Mouse (Mus musculus) midbrain, embryonic 10.5 days (tissue): Measurements from ENCODE around the gene Rassf3. TPM values are rescaled to one million over a fixed set of nuclear protein-coding genes. Genes with fewer than 3 reads are reported as not detected.

ENCODE experiments used
- DNase-seq: peaks from one replicate; pipeline ENCODE4 v3.0.0-alpha.2; 2017; ENCODE audit warnings: low spot score
- H3K27ac ChIP-seq: fragments of 300-500 bp; sonication (generic); replicated peaks from 2 replicates; pipeline ENCODE4 v1.5.1; 2016; ENCODE audit warnings: mild to moderate bottlenecking
- H3K27me3 ChIP-seq: fragments of 300-500 bp; sonication (generic); 2 replicates; pipeline ENCODE4 v1.6.1; 2016; ENCODE audit warnings: low read depth, mild to moderate bottlenecking; ENCODE audit not compliant: poor library complexity, severe bottlenecking
- H3K36me3 ChIP-seq: fragments of 300-500 bp; sonication (generic); 2 replicates; pipeline ENCODE4 v1.6.1; 2016; ENCODE audit warnings: mild to moderate bottlenecking, moderate library complexity
- H3K4me1 ChIP-seq: fragments of 300-500 bp; sonication (generic); 2 replicates; pipeline ENCODE4 v1.6.1; 2016
- H3K4me3 ChIP-seq: fragments of 300-500 bp; sonication (generic); 2 replicates; pipeline ENCODE4 v1.5.1; 2016; ENCODE audit warnings: mild to moderate bottlenecking, moderate library complexity
- H3K9me3 ChIP-seq: fragments of 300-500 bp; sonication (generic); replicated peaks from 2 replicates; pipeline ENCODE4 v1.6.1; 2016; ENCODE audit warnings: mild to moderate bottlenecking
- WGBS: fragments of 180-500 bp; shearing (Covaris S2); methylation state at CpG from one replicate; pipeline ENCODE4 v1.1.7; 2016; 5-methylcytosine and 5-hydroxymethylcytosine counted together
- polyA plus RNA-seq: library from polyadenylated mRNA; unstranded; fragments of >200 nt; fragmentation: Nextera tagmentation; extraction: Ambion mirVana; gene quantifications from 2 replicates; pipeline ENCODE4 v1.2.1, GENCODE M21; 2016

Rassf3 gene
- polyA plus RNA-seq, 1 experiment from 2014 or later: 7.8 TPM

DNA sequence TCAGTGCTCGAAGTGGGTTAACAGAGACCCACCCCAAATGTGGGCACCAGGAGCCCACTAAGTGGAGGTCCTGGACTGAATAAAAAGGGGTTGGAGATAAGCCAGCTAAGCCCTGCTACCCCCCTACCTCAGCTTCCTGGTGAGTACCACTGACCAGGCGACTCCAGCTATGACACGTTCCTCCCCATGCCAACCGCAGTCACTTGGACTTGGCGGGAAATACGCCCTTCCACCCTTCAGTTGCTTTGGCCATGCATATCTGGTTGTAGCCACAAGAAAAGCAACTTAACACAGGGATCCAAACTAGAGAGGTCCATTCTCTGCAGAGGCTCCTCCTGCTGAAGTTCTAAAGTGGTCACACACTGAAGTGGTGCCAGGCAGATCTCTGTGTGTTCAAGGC, 53.9 kb downstream of the Rassf3 start:
- Histone ChIP-seq H3K27ac (no peak overlapping the region; the same call in 1 of the 2 replicates), H3K27me3 (no peaks in the 10 kb centered on the region), H3K4me1 (peaks cover 65% of the 10 kb centered on the region), H3K4me3 (no peak overlapping the region), H3K36me3 (no peaks in the 10 kb centered on the region), H3K9me3 (no peaks in the 10 kb centered on the region)
- DNase-seq: no peak
- 92% methylated on average over 6 of the region's 6 CpGs for WGBS

GRCm38 (mm10) chr10:121421657-121422290, 54.4 kb downstream of the Rassf3 start:
- DNase-seq: no peak
- no peaks in the 10 kb centered on the region for H3K36me3 ChIP-seq
- no peak overlapping the region for H3K4me3 ChIP-seq
- H3K9me3 ChIP-seq: no peaks in the 10 kb centered on the region
- H3K27ac ChIP-seq: no peak overlapping the region; the same call in 1 of the 2 replicates
- H3K27me3 ChIP-seq: no peaks in the 10 kb centered on the region
- 92% methylated on average over 11 of the region's 11 CpGs for WGBS
- H3K4me1 ChIP-seq: peaks cover 63% of the 10 kb centered on the region

- H3K9me3 ChIP-seq: no peaks in the 10 kb centered on the region
- no peak for DNase-seq
- H3K4me3 ChIP-seq: no peak overlapping the region
- H3K27me3 ChIP-seq: no peaks in the 10 kb centered on the region
- H3K4me1 ChIP-seq: peaks cover 57% of the 10 kb centered on the region
- H3K27ac ChIP-seq: no peak overlapping the region
- H3K36me3 ChIP-seq: no peaks in the 10 kb centered on the region
- 89% methylated on average over 9 of the region's 9 CpGs for WGBS
Observed at GRCm38 (mm10) chr10:121421023-121421422, 55.1 kb downstream of the Rassf3 start.

DNA sequence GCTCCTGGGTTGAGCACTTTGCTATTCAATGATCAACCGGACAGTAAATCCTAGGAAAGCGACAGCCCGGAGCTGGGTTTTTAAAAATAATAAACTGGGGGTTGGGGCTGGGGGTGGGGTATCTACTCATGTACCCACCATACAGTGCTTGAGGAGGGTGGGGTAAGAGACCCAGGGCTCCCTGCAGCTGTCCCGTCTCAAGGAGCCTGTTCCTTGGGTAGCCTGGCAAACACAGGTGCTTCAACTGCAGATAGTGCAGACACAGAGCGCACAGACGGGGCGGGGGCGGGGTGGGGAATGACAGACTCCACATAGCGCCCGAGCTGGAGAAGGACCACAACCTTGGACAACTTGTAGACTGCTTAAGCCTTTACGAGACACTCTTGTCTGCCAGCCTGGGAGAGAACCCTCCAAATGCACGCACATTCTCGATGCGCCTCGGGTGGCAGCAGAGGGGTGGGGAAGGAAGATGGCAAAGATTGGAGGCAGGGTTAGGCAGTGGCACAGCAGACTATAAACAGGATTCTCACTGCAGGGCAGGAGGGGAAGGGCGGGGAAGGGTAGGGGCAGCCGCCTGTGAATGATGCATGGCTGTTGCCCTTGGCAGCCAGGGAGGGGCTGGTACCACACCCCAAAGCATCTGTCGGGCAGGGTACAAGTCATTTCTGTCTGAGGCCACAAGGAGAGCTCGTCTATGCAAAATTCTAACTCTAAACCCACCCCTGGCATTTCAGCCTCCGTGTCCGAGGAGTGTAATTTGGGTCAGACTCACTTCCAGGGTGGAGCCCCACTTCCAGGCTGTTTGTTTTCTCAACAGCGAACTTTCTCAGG, 56.3 kb downstream of the Rassf3 start:
- no peak overlapping the region for H3K4me3 ChIP-seq
- no peak for DNase-seq
- WGBS: 78% methylated on average over 22 of the region's 22 CpGs
- H3K36me3 ChIP-seq: 0 out of 2 replicates have a peak, but pooled peaks cover 3% of the 10 kb centered on the region
- H3K9me3 ChIP-seq: no peaks in the 10 kb centered on the region
- peak overlapping the region; percentile 55 for H3K27ac ChIP-seq
- H3K27me3 ChIP-seq: no peaks in the 10 kb centered on the region
- H3K4me1 ChIP-seq: peaks cover 53% of the 10 kb centered on the region

GRCm38 (mm10) chr10:121418835-121419234, 57.3 kb downstream of the Rassf3 start:
- no peak overlapping the region for H3K4me3 ChIP-seq
- H3K27me3 ChIP-seq: no peaks in the 10 kb centered on the region
- H3K36me3 ChIP-seq: peaks cover 7% of the 10 kb centered on the region; the same call in 1 of the 2 replicates
- DNase-seq: no peak
- peak overlapping the region; percentile 19; the same call in 1 of the 2 replicates for H3K27ac ChIP-seq
- H3K9me3 ChIP-seq: no peaks in the 10 kb centered on the region
- peaks cover 48% of the 10 kb centered on the region for H3K4me1 ChIP-seq
- 87% methylated on average over 14 of the region's 14 CpGs for WGBS

DNA sequence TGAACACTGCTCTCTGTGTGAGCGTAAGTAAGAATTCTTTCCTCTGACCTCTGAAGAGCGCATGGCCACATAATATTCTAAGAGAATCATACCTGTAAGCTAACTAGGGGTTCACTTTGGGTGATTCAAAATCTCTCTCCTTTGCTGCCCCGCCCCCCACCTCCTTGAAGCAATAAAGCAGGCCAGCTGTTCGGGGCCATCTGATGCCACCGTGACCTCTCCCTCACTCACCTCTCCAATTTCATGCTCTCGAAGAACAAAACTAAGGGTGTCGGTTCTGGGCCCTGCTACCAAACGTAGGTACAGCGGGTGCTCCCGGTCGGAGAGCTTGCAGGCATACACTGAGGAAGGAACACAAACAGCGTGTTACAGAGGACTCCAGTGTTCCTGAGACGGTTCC, 62.0 kb downstream of the Rassf3 start:
- H3K9me3 ChIP-seq: no peaks in the 10 kb centered on the region
- H3K27ac ChIP-seq: no peak overlapping the region
- peaks cover 17% of the 10 kb centered on the region for H3K36me3 ChIP-seq
- H3K4me1 ChIP-seq: peaks cover 25% of the 10 kb centered on the region
- WGBS: 86% methylated on average over 13 of the region's 13 CpGs
- no peaks in the 10 kb centered on the region for H3K27me3 ChIP-seq
- no peak for DNase-seq
- no peak overlapping the region for H3K4me3 ChIP-seq

DNA sequence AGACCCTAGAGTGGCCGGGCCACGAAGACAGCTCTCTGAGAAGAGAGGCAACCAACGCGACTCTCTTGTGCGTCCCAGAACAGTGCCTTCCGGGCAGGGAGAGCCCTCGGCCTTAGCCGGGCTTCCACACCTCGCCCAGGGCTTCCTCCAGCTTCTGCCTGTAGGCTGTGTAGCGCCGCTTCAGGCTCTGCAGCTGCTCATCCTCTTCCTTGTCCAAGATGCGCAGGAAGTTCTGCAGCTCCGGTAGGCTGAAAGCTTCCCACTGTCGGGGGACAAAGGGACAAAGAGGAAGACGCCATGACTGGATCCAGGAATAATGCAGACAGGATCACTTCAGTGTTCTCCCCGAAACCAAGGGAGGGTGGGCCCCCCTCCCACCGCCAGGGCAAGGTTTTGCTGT, 63.3 kb downstream of the Rassf3 start:
- no peak overlapping the region for H3K4me3 ChIP-seq
- H3K36me3 ChIP-seq: peaks cover 17% of the 10 kb centered on the region
- H3K9me3 ChIP-seq: no peaks in the 10 kb centered on the region
- WGBS: 90% methylated on average over 17 of the region's 17 CpGs
- peak overlapping the region; percentile 53; the same call in 1 of the 2 replicates for H3K27ac ChIP-seq
- no peaks in the 10 kb centered on the region for H3K27me3 ChIP-seq
- peaks cover 12% of the 10 kb centered on the region for H3K4me1 ChIP-seq
- DNase-seq: no peak

- Histone ChIP-seq H3K4me3 (no peak overlapping the region), H3K27me3 (no peaks in the 10 kb centered on the region), H3K36me3 (peaks cover 17% of the 10 kb centered on the region), H3K9me3 (no peaks in the 10 kb centered on the region), H3K27ac (0 out of 2 replicates have a peak overlapping the region, but pooled peaks have one; percentile 1), H3K4me1 (peaks cover 12% of the 10 kb centered on the region)
- DNase-seq: no peak
- WGBS: 88% methylated on average over 11 of the region's 11 CpGs
Observed at GRCm38 (mm10) chr10:121411721-121412455, 64.3 kb downstream of the Rassf3 start.

DNA sequence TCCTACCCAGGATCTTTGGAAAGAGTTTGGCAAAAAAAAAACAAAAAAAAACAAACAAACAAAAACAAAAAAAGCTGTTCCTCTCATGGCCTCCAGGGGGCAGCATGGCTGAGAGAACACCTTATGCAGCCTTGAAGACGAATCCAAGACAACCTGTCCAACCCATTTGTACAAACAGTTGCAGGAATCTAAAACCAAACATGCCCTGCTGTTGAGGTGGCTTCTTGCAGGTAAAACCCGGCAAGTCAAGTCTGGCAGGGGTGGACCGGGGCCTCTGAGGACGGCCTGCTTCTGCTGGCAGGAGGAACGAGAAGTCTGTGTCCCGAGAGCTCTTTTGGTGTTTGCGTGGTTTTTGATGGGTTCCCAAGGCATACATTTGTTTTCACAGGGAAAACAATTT, 66.4 kb downstream of the Rassf3 start:
- no peak overlapping the region for H3K4me3 ChIP-seq
- DNase-seq: no peak
- H3K27me3 ChIP-seq: no peaks in the 10 kb centered on the region
- WGBS: 75% methylated on average over 7 of the region's 7 CpGs
- no peaks in the 10 kb centered on the region for H3K9me3 ChIP-seq
- H3K36me3 ChIP-seq: peaks cover 14% of the 10 kb centered on the region
- H3K4me1 ChIP-seq: peaks cover 12% of the 10 kb centered on the region
- no peak overlapping the region for H3K27ac ChIP-seq

DNA sequence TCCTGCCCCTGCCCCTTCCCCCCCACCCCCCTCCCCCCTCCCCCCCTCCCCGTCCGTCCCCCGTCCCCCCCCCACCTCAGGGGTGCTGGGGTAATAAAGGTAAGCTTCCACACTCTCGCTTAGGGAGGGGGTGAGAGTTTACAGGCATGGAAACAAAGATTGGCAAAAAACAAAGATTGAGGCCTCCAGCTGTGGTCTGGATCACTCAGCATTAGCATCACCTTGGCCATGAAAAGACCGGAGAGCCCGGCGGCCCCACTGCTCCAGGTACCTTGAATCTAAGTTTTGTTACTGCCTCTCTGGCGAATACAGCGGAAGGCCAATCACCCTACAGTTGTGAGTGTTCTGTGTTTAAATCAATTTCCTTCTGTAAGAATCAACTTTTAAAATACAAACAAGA, 72.2 kb downstream of the Rassf3 start:
- Histone ChIP-seq H3K27me3 (no peaks in the 10 kb centered on the region), H3K27ac (no peak overlapping the region), H3K9me3 (no peaks in the 10 kb centered on the region), H3K4me3 (no peak overlapping the region), H3K4me1 (no peaks in the 10 kb centered on the region), H3K36me3 (no peaks in the 10 kb centered on the region)
- no peak for DNase-seq
- 52% methylated on average over 7 of the region's 9 CpGs for WGBS

DNA sequence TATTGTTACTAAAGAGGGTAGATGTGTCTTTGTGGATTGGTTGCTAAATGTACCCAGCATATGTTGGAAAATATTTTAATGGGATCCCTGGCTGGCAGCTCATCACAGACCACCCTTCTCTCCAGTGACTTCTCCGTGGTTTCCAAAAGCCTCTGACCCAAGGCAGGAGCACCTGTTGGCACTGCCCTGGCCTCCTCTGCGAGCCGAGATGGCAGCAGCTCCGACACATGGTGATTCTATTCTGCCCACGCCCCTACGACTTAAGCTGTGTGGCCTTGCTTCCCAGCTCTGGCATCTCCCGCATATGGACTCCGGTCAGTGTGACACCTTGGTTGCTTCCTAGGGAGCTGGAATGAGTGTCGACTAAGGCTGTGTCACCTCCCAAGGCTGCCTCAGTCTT, 73.0 kb downstream of the Rassf3 start:
- DNase-seq: no peak
- H3K36me3 ChIP-seq: no peaks in the 10 kb centered on the region
- WGBS: 76% methylated on average over 9 of the region's 9 CpGs
- H3K27ac ChIP-seq: no peak overlapping the region
- H3K27me3 ChIP-seq: no peaks in the 10 kb centered on the region
- no peaks in the 10 kb centered on the region for H3K9me3 ChIP-seq
- H3K4me1 ChIP-seq: no peaks in the 10 kb centered on the region
- no peak overlapping the region for H3K4me3 ChIP-seq

DNA sequence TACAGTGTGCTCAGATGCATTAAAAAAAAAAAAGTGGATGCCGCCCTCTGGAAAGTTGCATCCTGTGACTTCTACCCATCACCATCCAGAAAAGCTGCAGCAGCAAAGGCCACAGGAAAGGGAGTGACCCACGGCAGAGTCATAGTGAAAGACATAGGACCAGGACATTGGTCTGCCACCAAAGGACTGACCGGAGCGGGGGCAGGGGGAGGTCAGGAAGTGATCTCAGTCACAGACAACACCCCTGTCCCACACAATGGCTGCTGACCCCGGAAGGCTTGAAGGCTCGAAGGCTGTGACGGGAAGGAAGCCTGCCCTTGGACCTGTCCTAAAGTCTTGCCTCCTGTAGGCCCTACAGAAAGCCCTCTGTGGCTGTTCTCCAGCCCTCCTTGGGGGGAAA, 75.1 kb downstream of the Rassf3 start:
- Histone ChIP-seq H3K9me3 (no peaks in the 10 kb centered on the region), H3K27ac (0 out of 2 replicates have a peak overlapping the region, but pooled peaks have one; percentile 23), H3K4me1 (no peaks in the 10 kb centered on the region), H3K36me3 (peaks cover 10% of the 10 kb centered on the region), H3K27me3 (no peaks in the 10 kb centered on the region), H3K4me3 (no peak overlapping the region)
- no peak for DNase-seq
- 82% methylated on average over 7 of the region's 7 CpGs for WGBS
